Mouse (Mus musculus): ENCODE data around the gene Rrn3. TPM values are rescaled to one million over a fixed set of nuclear protein-coding genes. Genes with fewer than 3 reads are reported as not detected.
A peak's percentile ranks its signal among the peaks of the same experiment; 100 is the strongest.

Gene Rrn3
- polyA plus RNA-seq, 1 experiment from 2014 or later: 109 TPM

GRCm38 (mm10) chr16:13796746-13797175 lies 16.3 kb downstream of the Rrn3 start:
- 89% methylated on average over 5 of the region's 5 CpGs for WGBS
- Histone ChIP-seq H3K27me3 (no peaks in the 10 kb centered on the region), H3K27ac (no peak overlapping the region), H3K9me3 (replicated peaks) (no peaks in the 10 kb centered on the region), H3K4me1 (no peaks in the 10 kb centered on the region), H3K9ac (no peak overlapping the region), H3K36me3 (ENCODE audit: poor library complexity, severe bottlenecking) (peaks cover 93% of the 10 kb centered on the region), H3K4me3 (no peak overlapping the region), H3K4me2 (no peak overlapping the region)
- no peak for ATAC-seq

- no peak for ATAC-seq
- Histone ChIP-seq H3K9me3 (replicated peaks) (no peaks in the 10 kb centered on the region), H3K9ac (no peak overlapping the region), H3K4me1 (no peaks in the 10 kb centered on the region), H3K27me3 (no peaks in the 10 kb centered on the region), H3K4me3 (no peak overlapping the region), H3K27ac (no peak overlapping the region), H3K36me3 (ENCODE audit: poor library complexity, severe bottlenecking) (peaks cover 91% of the 10 kb centered on the region), H3K4me2 (no peak overlapping the region)
- 94% methylated on average over 4 of the region's 4 CpGs for WGBS
Observed at GRCm38 (mm10) chr16:13801231-13801630, 20.7 kb downstream of the Rrn3 start.

- Histone ChIP-seq H3K27me3 (no peaks in the 10 kb centered on the region), H3K4me1 (no peaks in the 10 kb centered on the region), H3K36me3 (ENCODE audit: poor library complexity, severe bottlenecking) (peaks cover 90% of the 10 kb centered on the region), H3K27ac (no peak overlapping the region), H3K9ac (no peak overlapping the region), H3K4me2 (no peak overlapping the region), H3K9me3 (replicated peaks) (no peaks in the 10 kb centered on the region), H3K4me3 (no peak overlapping the region)
- 87% methylated on average over 5 of the region's 5 CpGs for WGBS
- ATAC-seq: no peak
Observed at GRCm38 (mm10) chr16:13804666-13805065, 24.2 kb downstream of the Rrn3 start.

- peaks cover 93% of the 10 kb centered on the region for H3K36me3 ChIP-seq (ENCODE audit: poor library complexity, severe bottlenecking)
- 94% methylated on average over 4 of the region's 4 CpGs for WGBS
- no peak for ATAC-seq
Observed at GRCm38 (mm10) chr16:13807616-13808015, 27.1 kb downstream of the Rrn3 start.

GRCm38 (mm10) chr16:13808410-13808809 lies 27.9 kb downstream of the Rrn3 start:
- H3K4me2 ChIP-seq: no peak overlapping the region
- H3K4me3 ChIP-seq: no peak overlapping the region
- H3K27me3 ChIP-seq: no peaks in the 10 kb centered on the region
- peaks cover 95% of the 10 kb centered on the region for H3K36me3 ChIP-seq (ENCODE audit: poor library complexity, severe bottlenecking)
- ATAC-seq: no peak
- WGBS: 94% methylated on average over 7 of the region's 7 CpGs
- no peaks in the 10 kb centered on the region for H3K4me1 ChIP-seq
- H3K9me3 ChIP-seq (replicated peaks): no peaks in the 10 kb centered on the region
- H3K27ac ChIP-seq: no peak overlapping the region
- no peak overlapping the region for H3K9ac ChIP-seq

More at GRCm38 (mm10) chr16:13807616-13808015, 27.1 kb downstream of the Rrn3 start:
- no peaks in the 10 kb centered on the region for H3K9me3 ChIP-seq (replicated peaks)
- H3K27me3 ChIP-seq: no peaks in the 10 kb centered on the region
- no peak overlapping the region for H3K4me2 ChIP-seq
- no peak overlapping the region for H3K9ac ChIP-seq
- H3K27ac ChIP-seq: no peak overlapping the region
- H3K4me1 ChIP-seq: no peaks in the 10 kb centered on the region
- no peak overlapping the region for H3K4me3 ChIP-seq

DNA sequence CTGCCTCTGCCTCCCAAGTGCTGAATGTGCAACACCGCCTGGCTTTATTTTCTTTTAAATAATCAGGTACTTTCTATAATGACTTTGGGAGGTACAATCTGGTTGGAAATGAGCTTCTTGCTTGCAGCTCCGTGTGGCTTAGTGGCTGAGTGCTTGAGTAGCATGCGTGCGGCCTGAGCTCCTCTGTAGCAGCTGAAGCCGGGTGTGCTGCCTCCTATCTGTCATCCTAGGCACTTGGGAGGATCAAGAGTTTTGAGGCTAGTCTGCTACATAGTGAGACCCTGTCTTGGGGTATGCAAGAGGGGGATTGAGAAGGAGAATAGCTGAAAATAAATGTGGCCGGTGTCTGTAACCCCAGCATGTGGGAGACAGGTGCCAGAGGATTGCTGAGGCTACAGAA lies 31.6 kb downstream of the Rrn3 start:
- WGBS: 97% methylated on average over 6 of the region's 6 CpGs
- H3K4me2 ChIP-seq: no peak overlapping the region
- no peak overlapping the region for H3K4me3 ChIP-seq
- no peak overlapping the region for H3K9ac ChIP-seq
- H3K4me1 ChIP-seq: no peaks in the 10 kb centered on the region
- no peaks in the 10 kb centered on the region for H3K27me3 ChIP-seq
- no peak for ATAC-seq
- no peak overlapping the region for H3K27ac ChIP-seq
- H3K36me3 ChIP-seq (ENCODE audit: poor library complexity, severe bottlenecking): peaks cover 89% of the 10 kb centered on the region
- no peaks in the 10 kb centered on the region for H3K9me3 ChIP-seq (replicated peaks)

DNA sequence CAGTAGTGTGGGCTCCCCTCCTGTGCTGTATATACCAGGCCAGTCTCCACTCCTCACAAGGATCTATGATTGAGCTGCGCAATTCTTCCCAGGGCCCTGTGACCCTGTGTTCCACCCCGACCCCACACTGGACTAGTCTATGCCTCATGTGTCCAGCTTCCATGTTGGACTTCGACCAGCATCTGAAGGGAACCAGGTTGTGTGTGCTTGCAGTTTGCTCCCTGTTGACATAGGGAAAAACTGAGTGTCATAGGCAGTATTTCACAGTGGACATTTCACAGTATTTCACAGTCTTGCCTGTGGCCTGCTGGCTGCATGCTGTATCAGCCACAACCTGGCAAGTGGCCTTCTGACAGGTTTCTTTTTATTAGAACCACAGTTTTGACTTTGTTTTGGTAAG lies 32.7 kb downstream of the Rrn3 start:
- H3K27me3 ChIP-seq: no peaks in the 10 kb centered on the region
- no peaks in the 10 kb centered on the region for H3K9me3 ChIP-seq (replicated peaks)
- H3K4me1 ChIP-seq: no peaks in the 10 kb centered on the region
- H3K36me3 ChIP-seq (ENCODE audit: poor library complexity, severe bottlenecking): peaks cover 82% of the 10 kb centered on the region
- H3K27ac ChIP-seq: no peak overlapping the region
- WGBS: 93% methylated on average over 3 of the region's 3 CpGs
- H3K4me3 ChIP-seq: no peak overlapping the region
- no peak overlapping the region for H3K9ac ChIP-seq
- no peak overlapping the region for H3K4me2 ChIP-seq
- no peak for ATAC-seq

- Histone ChIP-seq H3K27me3 (no peaks in the 10 kb centered on the region), H3K4me1 (peaks cover 14% of the 10 kb centered on the region), H3K27ac (peak within 1 kb of the TSS; percentile 97), H3K9me3 (replicated peaks) (no peaks in the 10 kb centered on the region), H3K4me3 (peak within 1 kb of the TSS; percentile 78), H3K36me3 (ENCODE audit: poor library complexity, severe bottlenecking) (peaks cover 33% of the 10 kb centered on the region), H3K9ac (peak within 1 kb of the TSS; percentile 91), H3K4me2 (peak within 1 kb of the TSS; percentile 69)
- ATAC-seq: peak; percentile 96
- under 1% methylated on average over 46 of the region's 58 CpGs for WGBS
Observed at GRCm38 (mm10) chr16:13818560-13819393, 38.3 kb downstream of the Rrn3 start, which contains the start of gene Ntan1. Ntan1 (plus strand) TSS chr16:13818845.

- H3K27ac ChIP-seq: peak overlapping the region; percentile 97
- no peaks in the 10 kb centered on the region for H3K27me3 ChIP-seq
- no peak; the same call in 1 of the 2 replicates for ATAC-seq
- H3K4me3 ChIP-seq: peak overlapping the region; percentile 78
- H3K4me1 ChIP-seq: peaks cover 14% of the 10 kb centered on the region
- no peaks in the 10 kb centered on the region for H3K9me3 ChIP-seq (replicated peaks)
- WGBS: under 1% methylated on average over 36 of the region's 36 CpGs
- peak overlapping the region; percentile 91 for H3K9ac ChIP-seq
- peak overlapping the region; percentile 69 for H3K4me2 ChIP-seq
- peaks cover 28% of the 10 kb centered on the region for H3K36me3 ChIP-seq (ENCODE audit: poor library complexity, severe bottlenecking)
Observed at GRCm38 (mm10) chr16:13819394-13819743, 38.9 kb downstream of the Rrn3 start.

GRCm38 (mm10) chr16:13819806-13820500 lies 39.4 kb downstream of the Rrn3 start:
- H3K9ac ChIP-seq: peak overlapping the region; percentile 91
- H3K27ac ChIP-seq: peak overlapping the region; percentile 97; the same call in 1 of the 2 replicates
- H3K4me2 ChIP-seq: peak overlapping the region; percentile 69
- no peaks in the 10 kb centered on the region for H3K27me3 ChIP-seq
- ATAC-seq: no peak
- H3K9me3 ChIP-seq (replicated peaks): no peaks in the 10 kb centered on the region
- 41% methylated on average over 12 of the region's 12 CpGs for WGBS
- H3K4me3 ChIP-seq: peak overlapping the region; percentile 78
- H3K36me3 ChIP-seq (ENCODE audit: poor library complexity, severe bottlenecking): peaks cover 23% of the 10 kb centered on the region
- H3K4me1 ChIP-seq: peaks cover 14% of the 10 kb centered on the region

DNA sequence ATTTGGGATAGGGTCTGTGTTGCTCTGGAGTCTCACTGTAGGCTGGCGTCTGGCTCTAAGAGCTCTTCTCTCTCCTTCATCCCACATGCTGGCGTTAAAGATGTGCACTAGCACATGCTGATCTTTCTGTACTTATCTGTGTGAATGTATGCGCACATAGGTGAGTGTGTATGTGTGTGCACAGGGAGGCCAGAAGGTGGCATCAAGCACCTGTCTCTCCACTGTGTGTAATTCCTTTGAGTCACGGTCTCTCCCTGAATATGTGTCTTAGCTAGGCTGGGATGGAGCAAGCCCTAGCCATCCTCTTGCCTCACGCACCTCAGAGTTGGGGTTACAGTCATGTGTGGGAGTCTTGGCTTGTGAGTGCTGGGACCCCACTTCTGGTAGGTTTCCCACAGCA lies 40.3 kb downstream of the Rrn3 start:
- ATAC-seq: no peak
- Histone ChIP-seq H3K36me3 (ENCODE audit: poor library complexity, severe bottlenecking) (peaks cover 15% of the 10 kb centered on the region), H3K4me1 (peaks cover 14% of the 10 kb centered on the region), H3K9me3 (replicated peaks) (no peaks in the 10 kb centered on the region), H3K4me2 (peak overlapping the region; percentile 69), H3K4me3 (peak overlapping the region; percentile 78; the same call in 1 of the 2 replicates), H3K27me3 (no peaks in the 10 kb centered on the region), H3K27ac (no peak overlapping the region), H3K9ac (no peak overlapping the region)
- 95% methylated on average over 5 of the region's 5 CpGs for WGBS

DNA sequence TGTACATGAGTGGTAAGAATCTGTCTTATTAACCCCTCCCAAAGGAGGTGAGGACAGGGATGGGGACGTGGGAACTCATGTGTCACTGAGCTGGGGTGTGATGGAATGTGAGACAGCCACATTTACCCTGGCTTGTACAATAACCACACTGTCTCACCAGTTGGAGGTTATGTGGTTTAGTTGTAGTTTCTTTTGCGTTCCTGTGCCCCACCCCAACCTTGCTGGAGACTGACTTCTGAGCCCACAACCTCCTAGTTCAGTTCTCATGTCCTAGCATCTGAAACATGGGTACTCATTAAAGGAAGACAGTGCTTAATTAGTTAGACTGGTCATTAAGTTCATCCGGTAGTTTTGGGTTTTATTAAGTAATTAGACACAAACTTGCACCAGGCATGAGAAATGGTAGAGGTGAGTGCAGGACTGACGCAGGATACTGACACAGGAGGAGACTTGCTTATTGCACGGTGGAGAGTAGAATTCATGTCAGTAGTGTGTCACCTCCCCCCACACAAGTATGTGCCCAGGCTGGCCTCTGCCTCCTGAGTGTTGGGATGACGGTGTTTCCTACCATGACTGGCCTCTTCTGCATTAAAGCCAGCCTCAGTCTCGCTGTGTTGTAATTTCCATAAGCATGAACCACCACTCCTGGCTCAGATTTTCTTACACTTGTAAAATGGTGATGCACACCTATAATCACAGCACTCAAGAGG lies 45.4 kb downstream of the Rrn3 start:
- Histone ChIP-seq H3K36me3 (ENCODE audit: poor library complexity, severe bottlenecking) (peaks cover 45% of the 10 kb centered on the region), H3K27ac (no peak overlapping the region), H3K9me3 (replicated peaks) (no peaks in the 10 kb centered on the region), H3K4me2 (no peak overlapping the region), H3K27me3 (no peaks in the 10 kb centered on the region), H3K4me3 (no peak overlapping the region), H3K9ac (no peak overlapping the region), H3K4me1 (peaks cover 2% of the 10 kb centered on the region)
- no peak for ATAC-seq
- 85% methylated on average over 7 of the region's 7 CpGs for WGBS
